Mouse (Mus musculus): ENCODE data around the gene Gnb1. TPM values are rescaled to one million over a fixed set of nuclear protein-coding genes. Genes with fewer than 3 reads are reported as not detected.

Gene Gnb1
- total and polyA plus RNA-seq, 3 experiments: 43.2 to 604 (median 136) TPM

DNA sequence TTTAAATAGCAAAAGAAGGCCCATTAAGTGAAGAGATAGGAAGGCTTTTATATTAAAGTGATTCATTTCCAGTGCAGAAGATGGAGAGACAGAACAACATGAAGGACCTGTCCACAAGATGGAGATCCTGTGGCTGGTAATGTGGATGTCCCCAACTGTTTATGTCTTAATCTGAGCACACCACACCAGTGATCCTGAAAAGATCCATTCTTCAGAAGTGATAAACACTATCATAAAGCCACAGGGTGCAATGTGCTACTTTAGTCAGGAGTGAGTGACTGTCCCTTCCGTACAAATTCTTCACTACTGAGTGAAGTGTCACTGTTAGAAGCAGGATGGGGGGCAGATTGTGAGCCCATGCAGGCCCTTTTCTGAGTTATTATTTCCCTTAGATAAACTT lies 111.6 kb downstream of the Gnb1 start:
- Histone ChIP-seq H3K9me3 (replicated peaks) (no peaks in the 10 kb centered on the region), H3K36me3 (replicated peaks) (peaks cover 50% of the 10 kb centered on the region), H3K27me3 (ENCODE audit: insufficient read depth, low read length) (no peaks in the 10 kb centered on the region), H3K4me1 (ENCODE audit: insufficient read depth, low read depth, low read length) (peaks cover 53% of the 10 kb centered on the region), H3K4me3 (ENCODE audit: low read depth, low read length) (peak overlapping the region; percentile 94)
- no peak for ATAC-seq (ENCODE audit: extremely low read depth, insufficient number of reproducible peaks, low FRiP score, poor library complexity, severe bottlenecking)
- TF ChIP-seq TAL1 (conservative IDR thresholded peaks at IDR 0.05; ENCODE audit: low read depth, low read length): peak; percentile 33; the same call in 1 of the 2 replicates
- no peak for TF ChIP-seq GATA1 (IDR thresholded peaks at IDR 0.05; ENCODE audit: borderline replicate concordance, low read length)
- no peak for TF ChIP-seq POLR2AphosphoS5 (IDR thresholded peaks at IDR 0.05; ENCODE audit: insufficient replicate concordance, low read depth, low read length)
- no peak for TF ChIP-seq GATA2 (IDR thresholded peaks at IDR 0.05; ENCODE audit: borderline replicate concordance, low read depth, low read length)
- TF ChIP-seq CTCF (IDR thresholded peaks at IDR 0.05; ENCODE audit: low read depth, low read length): no peak
- DNase-seq (ENCODE audit: low spot score): no peak

DNA sequence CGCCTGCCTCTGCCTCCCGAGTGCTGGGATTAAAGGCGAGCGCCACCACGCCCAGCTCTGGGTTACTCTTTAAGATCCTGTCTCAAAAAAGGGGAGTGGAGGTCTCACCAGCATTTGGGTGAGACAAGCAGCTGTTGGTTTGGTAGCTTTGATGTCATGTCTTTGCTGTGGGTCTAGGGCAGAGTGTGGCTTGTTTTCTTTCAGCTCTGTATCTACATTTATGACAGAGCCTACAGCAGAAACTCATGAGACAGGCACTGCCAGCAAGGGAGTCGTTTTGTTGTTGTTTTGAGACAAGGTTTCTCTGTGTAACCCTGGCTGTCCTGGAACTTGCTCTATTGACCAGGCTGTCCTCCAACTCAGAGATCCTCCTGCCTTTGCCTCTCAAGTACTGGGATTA lies 112.6 kb downstream of the Gnb1 start:
- no peak overlapping the region for H3K4me3 ChIP-seq (ENCODE audit: low read depth, low read length)
- TF ChIP-seq POLR2AphosphoS5 (IDR thresholded peaks at IDR 0.05; ENCODE audit: insufficient replicate concordance, low read depth, low read length) (no peak), GATA2 (IDR thresholded peaks at IDR 0.05; ENCODE audit: borderline replicate concordance, low read depth, low read length) (no peak), CTCF (IDR thresholded peaks at IDR 0.05; ENCODE audit: low read depth, low read length) (no peak)
- ATAC-seq (ENCODE audit: extremely low read depth, insufficient number of reproducible peaks, low FRiP score, poor library complexity, severe bottlenecking): no peak
- H3K4me1 ChIP-seq (ENCODE audit: insufficient read depth, low read depth, low read length): peaks cover 46% of the 10 kb centered on the region
- H3K9me3 ChIP-seq (replicated peaks): no peaks in the 10 kb centered on the region
- H3K27me3 ChIP-seq (ENCODE audit: insufficient read depth, low read length): no peaks in the 10 kb centered on the region
- H3K36me3 ChIP-seq (replicated peaks): peaks cover 60% of the 10 kb centered on the region
- DNase-seq (ENCODE audit: low spot score): no peak

DNA sequence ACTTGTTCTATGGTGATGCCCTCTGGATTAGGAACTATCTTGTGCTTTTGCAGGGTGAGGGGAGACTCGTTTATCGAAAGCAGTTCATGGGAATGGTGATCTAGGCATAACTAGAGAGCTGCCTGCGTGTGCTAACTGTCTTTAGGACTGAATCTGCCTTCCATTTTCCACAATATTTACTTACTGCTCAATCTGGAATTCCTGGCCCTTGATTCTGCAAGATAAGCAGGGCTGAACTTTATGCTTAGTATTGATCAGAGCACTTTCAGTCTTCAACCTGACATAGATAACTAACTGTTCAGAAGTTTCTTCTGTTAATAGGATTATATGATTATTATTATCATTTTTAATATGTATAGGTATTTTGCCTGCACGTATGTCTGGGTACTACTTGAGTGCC lies 114.0 kb downstream of the Gnb1 start:
- Histone ChIP-seq H3K36me3 (replicated peaks) (peaks cover 72% of the 10 kb centered on the region), H3K4me1 (ENCODE audit: insufficient read depth, low read depth, low read length) (peaks cover 40% of the 10 kb centered on the region), H3K27me3 (ENCODE audit: insufficient read depth, low read length) (no peaks in the 10 kb centered on the region), H3K9me3 (replicated peaks) (no peaks in the 10 kb centered on the region), H3K4me3 (ENCODE audit: low read depth, low read length) (no peak overlapping the region)
- TF ChIP-seq GATA1 (IDR thresholded peaks at IDR 0.05; ENCODE audit: borderline replicate concordance, low read length) (no peak), POLR2AphosphoS5 (IDR thresholded peaks at IDR 0.05; ENCODE audit: insufficient replicate concordance, low read depth, low read length) (no peak), GATA2 (IDR thresholded peaks at IDR 0.05; ENCODE audit: borderline replicate concordance, low read depth, low read length) (no peak), CTCF (IDR thresholded peaks at IDR 0.05; ENCODE audit: low read depth, low read length) (no peak), TAL1 (conservative IDR thresholded peaks at IDR 0.05; ENCODE audit: low read depth, low read length) (no peak)
- ATAC-seq (ENCODE audit: extremely low read depth, insufficient number of reproducible peaks, low FRiP score, poor library complexity, severe bottlenecking) (no peak), DNase-seq (ENCODE audit: low spot score) (no peak)

DNA sequence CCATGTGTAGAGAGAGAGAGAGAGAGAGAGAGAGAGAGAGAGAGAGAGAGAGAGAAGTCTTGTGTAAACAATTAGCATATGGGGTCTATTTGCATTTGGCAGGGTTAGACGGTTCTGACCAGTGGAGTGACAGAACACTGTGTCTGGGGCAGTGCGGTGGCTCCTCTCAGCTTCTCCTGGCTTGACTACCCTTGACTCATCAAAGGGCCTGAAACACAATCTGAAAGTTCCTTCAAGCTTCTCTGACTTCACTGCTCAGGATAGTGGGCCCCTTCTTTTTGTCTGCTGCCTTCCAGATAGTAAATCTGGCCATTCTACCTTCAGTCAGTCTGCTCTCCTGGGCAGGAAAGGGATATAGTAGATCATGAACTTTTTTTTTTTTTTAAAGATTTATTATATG lies 115.7 kb downstream of the Gnb1 start:
- no peaks in the 10 kb centered on the region for H3K27me3 ChIP-seq (ENCODE audit: insufficient read depth, low read length)
- peaks cover 87% of the 10 kb centered on the region for H3K36me3 ChIP-seq (replicated peaks)
- no peak overlapping the region for H3K4me3 ChIP-seq (ENCODE audit: low read depth, low read length)
- H3K9me3 ChIP-seq (replicated peaks): no peaks in the 10 kb centered on the region
- DNase-seq (ENCODE audit: low spot score) (no peak), ATAC-seq (ENCODE audit: extremely low read depth, insufficient number of reproducible peaks, low FRiP score, poor library complexity, severe bottlenecking) (no peak)
- TF ChIP-seq GATA1 (IDR thresholded peaks at IDR 0.05; ENCODE audit: borderline replicate concordance, low read length): no peak
- no peak for TF ChIP-seq CTCF (IDR thresholded peaks at IDR 0.05; ENCODE audit: low read depth, low read length)
- TF ChIP-seq TAL1 (conservative IDR thresholded peaks at IDR 0.05; ENCODE audit: low read depth, low read length): no peak
- TF ChIP-seq POLR2AphosphoS5 (IDR thresholded peaks at IDR 0.05; ENCODE audit: insufficient replicate concordance, low read depth, low read length): no peak
- no peak for TF ChIP-seq GATA2 (IDR thresholded peaks at IDR 0.05; ENCODE audit: borderline replicate concordance, low read depth, low read length)
- peaks cover 41% of the 10 kb centered on the region for H3K4me1 ChIP-seq (ENCODE audit: insufficient read depth, low read depth, low read length)

Other genes starting within 250 kb of the Gnb1 start
- gene Faap20, start 241.6 kb upstream of the Gnb1 start, total RNA-seq (2014; fragmentation: Nextera tagmentation): 24.4 and 24.9 TPM in 2 replicates
- gene Faap20, start 241.6 kb upstream of the Gnb1 start, total RNA-seq (2017): 23.5 and 29.3 TPM in 2 replicates
- gene Faap20, start 241.6 kb upstream of the Gnb1 start, polyA plus RNA-seq (2012): 43.5 and 45.5 TPM in 2 replicates
- gene Prkcz, start 130.0 kb upstream of the Gnb1 start, total RNA-seq (2014; fragmentation: Nextera tagmentation): 0.29 TPM in 1 of 2 replicates, not detected in the other
- gene Prkcz, start 130.0 kb upstream of the Gnb1 start, total RNA-seq (2017): 0.46 and 0.55 TPM in 2 replicates
- not detected in 2 replicates for gene Prkcz, start 130.0 kb upstream of the Gnb1 start, polyA plus RNA-seq (2012)
- not detected in 2 replicates for gene Gabrd, start 93.2 kb upstream of the Gnb1 start, total RNA-seq (2014; fragmentation: Nextera tagmentation)
- gene Gabrd, start 93.2 kb upstream of the Gnb1 start, total RNA-seq (2017): not detected in 2 replicates
- not detected in 2 replicates for gene Gabrd, start 93.2 kb upstream of the Gnb1 start, polyA plus RNA-seq (2012)
- not detected in 2 replicates for gene Cfap74, start 82.2 kb upstream of the Gnb1 start, total RNA-seq (2014; fragmentation: Nextera tagmentation)
- 0.06 and 0.11 TPM in 2 replicates for gene Cfap74, start 82.2 kb upstream of the Gnb1 start, total RNA-seq (2017)
- not detected in 2 replicates for gene Cfap74, start 82.2 kb upstream of the Gnb1 start, polyA plus RNA-seq (2012)
- gene Tmem52, start 22.2 kb upstream of the Gnb1 start, total RNA-seq (2014; fragmentation: Nextera tagmentation): not detected in 2 replicates
- gene Tmem52, start 22.2 kb upstream of the Gnb1 start, total RNA-seq (2017): 0.16 TPM in 1 of 2 replicates, not detected in the other
- not detected in 2 replicates for gene Tmem52, start 22.2 kb upstream of the Gnb1 start, polyA plus RNA-seq (2012)
- 50.4 and 61.6 TPM in 2 replicates for gene Nadk, start 71.0 kb downstream of the Gnb1 start, total RNA-seq (2014; fragmentation: Nextera tagmentation)
- 67.5 and 76.3 TPM in 2 replicates for gene Nadk, start 71.0 kb downstream of the Gnb1 start, total RNA-seq (2017)
- 49.5 and 58.4 TPM in 2 replicates for gene Nadk, start 71.0 kb downstream of the Gnb1 start, polyA plus RNA-seq (2012)
- gene Slc35e2, start 110.1 kb downstream of the Gnb1 start, total RNA-seq (2014; fragmentation: Nextera tagmentation): 34.4 and 41.1 TPM in 2 replicates
- gene Slc35e2, start 110.1 kb downstream of the Gnb1 start, total RNA-seq (2017): 20.3 and 23.3 TPM in 2 replicates
- 2.0 and 2.3 TPM in 2 replicates for gene Slc35e2, start 110.1 kb downstream of the Gnb1 start, polyA plus RNA-seq (2012)
- 86.4 and 106 TPM in 2 replicates for gene Cdk11b, start 133.5 kb downstream of the Gnb1 start, total RNA-seq (2014; fragmentation: Nextera tagmentation)
- 41.4 and 53.3 TPM in 2 replicates for gene Cdk11b, start 133.5 kb downstream of the Gnb1 start, total RNA-seq (2017)
- 114 and 144 TPM in 2 replicates for gene Cdk11b, start 133.5 kb downstream of the Gnb1 start, polyA plus RNA-seq (2012)
- gene Gm10563, start 154.0 kb downstream of the Gnb1 start, total RNA-seq (2014; fragmentation: Nextera tagmentation): not detected in 2 replicates
- not detected in 2 replicates for gene Gm10563, start 154.0 kb downstream of the Gnb1 start, total RNA-seq (2017)
- gene Gm10563, start 154.0 kb downstream of the Gnb1 start, polyA plus RNA-seq (2012): not detected in 2 replicates
- not detected in 2 replicates for gene Mmp23, start 162.0 kb downstream of the Gnb1 start, total RNA-seq (2014; fragmentation: Nextera tagmentation)
- 0.12 and 0.71 TPM in 2 replicates for gene Mmp23, start 162.0 kb downstream of the Gnb1 start, total RNA-seq (2017)
- 0.08 and 0.29 TPM in 2 replicates for gene Mmp23, start 162.0 kb downstream of the Gnb1 start, polyA plus RNA-seq (2012)
- 5.8 and 9.6 TPM in 2 replicates for gene Mib2, start 177.8 kb downstream of the Gnb1 start, total RNA-seq (2014; fragmentation: Nextera tagmentation)
- gene Mib2, start 177.8 kb downstream of the Gnb1 start, total RNA-seq (2017): 16.7 and 17.3 TPM in 2 replicates
- 36.0 and 36.9 TPM in 2 replicates for gene Mib2, start 177.8 kb downstream of the Gnb1 start, polyA plus RNA-seq (2012)
- not detected in 2 replicates for gene Fndc10, start 203.0 kb downstream of the Gnb1 start, total RNA-seq (2014; fragmentation: Nextera tagmentation)
- gene Fndc10, start 203.0 kb downstream of the Gnb1 start, total RNA-seq (2017): 0.12 and 0.16 TPM in 2 replicates
- gene Fndc10, start 203.0 kb downstream of the Gnb1 start, polyA plus RNA-seq (2012): not detected in 2 replicates
- gene Ssu72, start 213.4 kb downstream of the Gnb1 start, total RNA-seq (2014; fragmentation: Nextera tagmentation): 195 and 204 TPM in 2 replicates
- gene Ssu72, start 213.4 kb downstream of the Gnb1 start, total RNA-seq (2017): 184 and 186 TPM in 2 replicates
- 74.7 and 91.4 TPM in 2 replicates for gene Ssu72, start 213.4 kb downstream of the Gnb1 start, polyA plus RNA-seq (2012)
- 0.58 and 0.68 TPM in 2 replicates for gene Tmem240, start 243.4 kb downstream of the Gnb1 start, total RNA-seq (2014; fragmentation: Nextera tagmentation)
- 0.55 and 0.64 TPM in 2 replicates for gene Tmem240, start 243.4 kb downstream of the Gnb1 start, total RNA-seq (2017)
- gene Tmem240, start 243.4 kb downstream of the Gnb1 start, polyA plus RNA-seq (2012): 0.94 and 0.98 TPM in 2 replicates

Data from G1E (cell line).